Mouse (Mus musculus): ENCODE results near the gene Fosb. TPM values are rescaled to one million over a fixed set of nuclear protein-coding genes. Genes with fewer than 3 reads are reported as not detected.

The Fosb gene
- total RNA-seq (2021), result under 1 TPM; 0.48 to 0.60 TPM

GRCm38 (mm10) chr7:19309884-19310641 lies at the start of gene Fosb:
Fosb (minus strand) TSS chr7:19310051.
- peak; percentile 97 for DNase-seq
- intact Hi-C loops (cut with DNase I), result no loop called here

DNA sequence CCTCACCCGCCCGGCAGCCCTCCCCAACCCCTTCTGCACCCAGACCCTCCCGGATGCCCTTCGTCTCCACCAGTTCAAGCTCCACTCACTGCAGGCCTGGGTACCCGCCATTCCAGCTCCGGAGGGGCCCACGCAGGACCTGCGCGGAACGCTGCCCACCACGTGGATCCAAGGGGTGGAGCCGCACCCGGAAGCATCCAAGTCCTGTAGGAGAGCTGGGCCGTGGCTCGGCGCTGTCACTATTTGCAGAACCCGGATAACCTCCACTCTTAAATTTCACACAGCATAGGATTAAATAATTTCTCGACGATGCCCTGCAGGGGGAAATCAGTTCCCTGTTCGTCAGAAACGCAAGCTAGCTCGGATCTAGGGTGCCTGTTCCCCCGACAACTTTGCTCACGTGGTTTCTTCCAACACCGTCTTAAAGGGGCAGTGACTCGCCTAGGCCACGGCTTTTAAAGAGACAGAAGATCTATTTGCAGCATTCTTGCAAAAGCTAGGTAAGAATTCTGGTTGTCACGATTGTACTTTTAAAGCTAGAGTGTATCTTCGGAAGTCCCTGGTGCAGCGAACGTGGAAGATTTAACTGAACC lies 49.5 kb upstream of the Fosb start, which contains the start of the genes Cd3eap and Ppp1r13l:
Gene Cd3eap, minus strand, starts transcription at position 185 of the 593 bp plus-strand sequence.
Gene Ppp1r13l, plus strand, starts transcription at position 451 of the 593 bp plus-strand sequence.
- DNase-seq, result peak; percentile 92
- intact Hi-C loops (cut with DNase I), result no loop called here

- intact Hi-C loops (cut with DNase I), result no loop called here
Observed at GRCm38 (mm10) chr7:19358634-19359033, 48.8 kb upstream of the Fosb start.

GRCm38 (mm10) chr7:19357381-19358375 lies 47.8 kb upstream of the Fosb start:
- intact Hi-C loops (cut with DNase I), result no loop called here
- DNase-seq, result no peak

More at GRCm38 (mm10) chr7:19358634-19359033, 48.8 kb upstream of the Fosb start:
- no peak for DNase-seq

DNA sequence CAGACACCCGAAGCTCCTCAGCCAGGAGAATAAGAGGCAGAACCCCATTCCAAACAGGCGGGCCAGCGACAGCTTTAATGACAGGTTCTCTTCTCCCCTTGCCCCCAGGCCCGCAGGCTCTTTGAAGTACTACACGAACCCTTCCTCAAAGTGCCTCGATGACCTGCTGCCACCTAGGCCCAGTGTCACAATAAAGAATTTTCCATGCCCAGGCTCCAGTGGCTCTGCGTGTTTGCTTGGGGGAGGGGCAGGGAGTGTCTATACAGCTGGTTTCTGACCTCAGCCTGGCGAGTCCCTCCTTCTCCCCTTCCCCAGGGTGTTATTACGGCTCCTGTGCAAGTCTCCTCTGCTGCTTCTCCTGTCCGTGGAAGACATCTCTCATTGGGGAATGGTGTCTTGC lies 46.5 kb upstream of the Fosb start:
- DNase-seq, result no peak
- intact Hi-C loops (cut with DNase I), result no loop called here

DNA sequence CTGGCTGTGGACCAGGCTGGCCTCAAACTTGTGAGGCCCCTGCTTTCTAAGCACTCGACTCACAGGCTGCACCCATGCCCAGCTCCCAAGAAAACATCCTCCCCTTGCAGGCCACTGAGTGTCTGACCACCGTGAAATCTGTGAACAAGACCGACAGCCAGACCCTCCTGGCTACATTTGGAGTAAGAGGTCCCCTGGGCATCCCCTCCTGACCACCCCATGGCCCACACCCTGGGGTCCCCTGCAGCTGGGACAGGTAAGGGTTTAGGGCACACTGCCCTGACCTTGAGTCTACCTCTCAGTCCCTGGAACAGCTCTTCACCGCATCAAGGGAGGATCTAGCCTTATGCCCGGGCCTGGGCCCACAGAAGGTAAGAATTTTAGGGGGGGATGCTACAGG lies 45.1 kb upstream of the Fosb start:
- intact Hi-C loops (cut with DNase I), result no loop called here
- DNase-seq, result no peak

- intact Hi-C loops (cut with DNase I), result no loop called here
- no peak for DNase-seq
Observed at GRCm38 (mm10) chr7:19350221-19350620, 40.4 kb upstream of the Fosb start.

- intact Hi-C loops (cut with DNase I), result no loop called here
- DNase-seq, result no peak
Observed at GRCm38 (mm10) chr7:19349188-19349915, 39.5 kb upstream of the Fosb start.

DNA sequence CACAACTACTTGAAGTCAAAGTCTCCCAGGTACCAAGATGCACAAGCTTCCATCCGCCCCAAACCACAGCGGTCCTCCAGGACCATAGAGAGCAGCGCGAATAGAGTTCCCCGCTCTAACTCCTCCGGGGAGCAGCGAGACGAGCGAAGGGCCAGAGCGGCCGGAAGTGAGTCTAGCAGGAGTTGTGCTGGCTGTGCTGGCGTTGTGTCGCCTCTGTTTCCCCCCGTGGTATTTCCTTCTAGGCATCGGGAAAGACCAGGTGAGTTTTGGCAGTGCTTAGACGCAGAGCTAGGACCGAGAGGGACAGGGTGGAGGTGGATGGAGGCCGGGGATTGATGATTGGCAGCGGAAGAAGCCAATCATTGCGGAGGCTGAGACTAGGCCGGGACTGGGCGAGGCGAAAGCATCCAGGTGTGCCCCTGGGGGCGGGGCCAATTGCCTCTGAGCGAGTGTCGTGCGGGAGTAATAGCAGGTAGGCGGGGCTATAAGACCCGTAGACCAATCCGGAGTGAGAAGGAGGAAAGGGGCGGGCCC lies 35.2 kb upstream of the Fosb start:
- DNase-seq, result peak; percentile 94 to 95
- intact Hi-C loops (cut with DNase I), result loop anchor here (5.0 kb wide), 2 partner anchors 108 to 168 kb away; partner anchors contain the start of gene Eml2

DNA sequence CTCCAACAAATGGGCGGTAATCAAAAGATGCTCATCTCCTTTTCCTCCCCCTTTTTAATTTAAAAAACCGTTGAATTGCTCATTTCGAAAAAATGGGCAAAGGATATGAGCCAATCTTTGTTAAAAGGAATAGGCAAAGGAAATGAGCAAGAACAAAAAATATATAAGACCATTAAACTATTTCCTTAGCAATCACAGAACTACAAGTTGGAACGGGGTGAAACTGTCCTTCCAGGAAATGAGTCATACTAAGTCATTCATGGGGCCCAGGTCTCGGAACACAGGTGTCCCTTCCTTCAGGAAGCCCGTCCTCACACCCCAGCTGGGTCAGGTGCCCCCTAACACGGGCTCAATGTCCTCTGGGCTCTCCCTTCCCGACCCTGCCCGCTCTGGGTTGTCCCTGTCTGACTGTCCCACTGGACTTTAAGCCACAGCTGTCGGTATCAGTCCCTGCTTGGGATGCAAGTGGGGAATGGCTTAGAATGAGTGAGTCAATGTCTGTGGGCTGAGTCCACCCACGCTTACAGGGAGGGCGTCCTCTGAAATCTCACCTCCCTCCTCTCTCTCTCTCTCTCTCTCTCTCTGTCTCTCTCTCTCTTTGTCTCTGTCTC lies 34.5 kb upstream of the Fosb start, which contains the start of gene Ercc1:
Gene Ercc1, plus strand, starts transcription at position 542 of the 611 bp plus-strand sequence.
- intact Hi-C loops (cut with DNase I), result loop anchor here (5.0 kb wide), 2 partner anchors 107 to 167 kb away; partner anchors contain the start of gene Eml2
- no peak for DNase-seq

GRCm38 (mm10) chr7:19343210-19343808 lies 33.5 kb upstream of the Fosb start:
- intact Hi-C loops (cut with DNase I), result loop anchor here (1.0 to 5.0 kb wide), 4 partner anchors 15 to 166 kb away; partner anchors contain the start of gene Eml2
- peak; percentile 82 to 88 for DNase-seq

DNA sequence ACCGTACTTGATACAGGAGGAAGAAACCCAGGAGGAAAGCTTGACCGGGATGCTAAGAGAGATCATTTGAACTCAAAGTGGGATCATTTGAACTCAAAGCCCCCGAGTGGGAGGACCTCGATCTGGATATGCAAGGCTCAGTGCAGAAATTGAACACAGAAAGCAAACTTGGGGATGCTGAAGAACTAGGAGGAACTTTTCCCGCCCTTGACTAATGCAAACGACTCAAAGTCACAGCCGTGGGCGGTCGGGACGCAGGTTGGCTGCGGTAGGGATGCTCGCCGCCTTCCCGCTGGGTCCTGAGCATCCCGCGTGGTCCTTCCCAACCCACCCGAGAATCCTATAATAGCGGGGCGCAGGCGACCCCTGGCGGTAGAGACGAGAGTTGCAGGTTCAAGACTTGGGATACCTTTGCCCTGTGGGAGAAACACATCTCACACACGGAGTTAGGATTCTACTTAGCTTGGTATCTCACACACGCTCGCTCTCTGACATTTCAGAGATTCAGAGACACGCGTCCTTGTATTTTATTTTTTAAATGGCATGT lies 32.7 kb upstream of the Fosb start:
- intact Hi-C loops (cut with DNase I), result loop anchor here (1.0 to 5.0 kb wide), 4 partner anchors 14 to 165 kb away; partner anchors contain the start of gene Eml2
- peak; percentile 90 to 95 for DNase-seq

- peak; percentile 82 to 89 for DNase-seq
- intact Hi-C loops (cut with DNase I), result loop anchor here (2.0 to 5.0 kb wide), 3 partner anchors 13 to 165 kb away; partner anchors contain the start of gene Eml2
Observed at GRCm38 (mm10) chr7:19341761-19342409, 32.0 kb upstream of the Fosb start.

DNA sequence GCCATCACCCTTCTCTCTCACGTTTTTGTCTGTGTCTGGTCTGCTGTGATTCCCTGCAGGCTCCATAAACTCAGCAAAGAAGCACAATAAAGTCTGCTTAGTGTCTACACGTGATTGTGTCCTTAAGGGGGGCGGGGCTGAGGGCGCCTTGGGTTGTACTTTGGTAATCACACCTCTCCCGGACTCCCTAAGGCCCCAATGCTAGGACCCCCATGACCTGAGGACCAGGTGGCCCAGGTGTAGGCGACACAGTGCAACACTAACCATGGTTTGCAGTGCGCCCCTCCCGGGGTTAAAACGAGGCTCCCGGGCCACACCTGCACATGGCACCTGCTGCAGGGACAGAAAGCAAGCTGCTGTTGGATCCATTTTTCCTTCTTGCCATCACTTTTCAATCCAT lies 31.4 kb upstream of the Fosb start:
- no peak for DNase-seq
- intact Hi-C loops (cut with DNase I), result loop anchor here (5.0 kb wide), 2 partner anchors 104 to 164 kb away; partner anchors contain the start of gene Eml2

DNA sequence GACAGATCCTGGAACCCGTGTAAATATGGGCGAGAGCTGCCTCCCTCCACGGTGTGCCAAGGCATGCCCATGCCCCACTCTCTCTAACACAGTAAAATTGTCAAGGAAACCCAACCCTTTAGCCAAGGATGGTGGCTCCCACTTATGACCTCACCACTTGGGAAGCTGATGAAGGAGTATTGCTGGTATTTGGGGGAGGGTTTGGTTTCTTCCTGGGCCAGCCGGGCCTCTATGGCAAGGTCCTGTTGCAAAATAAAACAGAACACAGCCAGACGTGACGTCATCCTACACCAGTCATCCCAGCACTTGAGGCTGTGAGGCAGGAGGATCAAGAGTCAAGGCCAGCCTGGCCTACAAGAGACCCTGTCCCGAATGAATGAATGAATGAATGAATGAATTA lies 28.7 kb upstream of the Fosb start:
- intact Hi-C loops (cut with DNase I), result no loop called here
- no peak for DNase-seq

- DNase-seq, result no peak
- intact Hi-C loops (cut with DNase I), result no loop called here
Observed at GRCm38 (mm10) chr7:19338060-19338459, 28.2 kb upstream of the Fosb start.

- intact Hi-C loops (cut with DNase I), result no loop called here
Observed at GRCm38 (mm10) chr7:19337122-19337521, 27.3 kb upstream of the Fosb start.

DNA sequence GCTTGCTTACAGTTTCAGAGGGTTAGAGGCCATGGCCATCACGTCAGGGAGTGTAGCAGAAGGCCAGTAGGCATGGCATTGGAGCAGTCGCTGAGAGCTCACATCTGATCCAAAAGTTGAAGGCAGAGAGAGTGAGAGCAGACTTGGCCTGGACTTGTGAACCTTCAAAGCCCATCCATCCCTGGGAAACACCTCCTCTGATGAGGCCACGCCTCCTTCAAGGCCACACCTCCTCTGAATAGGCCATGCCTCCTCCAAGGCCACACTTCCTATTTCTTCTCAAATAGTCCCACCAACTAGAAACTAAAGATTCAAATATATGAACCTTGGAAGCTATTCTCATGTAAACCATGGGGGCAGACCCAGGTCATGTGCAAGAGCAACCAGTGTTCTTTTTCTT lies 25.7 kb upstream of the Fosb start:
- DNase-seq, result no peak
- intact Hi-C loops (cut with DNase I), result no loop called here

More at GRCm38 (mm10) chr7:19337122-19337521, 27.3 kb upstream of the Fosb start:
- no peak for DNase-seq

Measured in heart, postnatal 10 days (tissue).